Mouse (Mus musculus): ENCODE data around the gene Tyro3.

The Tyro3 gene

GRCm38 (mm10) chr2:119855310-119855850 is 57.8 kb downstream of the Tyro3 start:
- DNase-seq (ENCODE audit: low read depth, low spot score), result no peak

DNA sequence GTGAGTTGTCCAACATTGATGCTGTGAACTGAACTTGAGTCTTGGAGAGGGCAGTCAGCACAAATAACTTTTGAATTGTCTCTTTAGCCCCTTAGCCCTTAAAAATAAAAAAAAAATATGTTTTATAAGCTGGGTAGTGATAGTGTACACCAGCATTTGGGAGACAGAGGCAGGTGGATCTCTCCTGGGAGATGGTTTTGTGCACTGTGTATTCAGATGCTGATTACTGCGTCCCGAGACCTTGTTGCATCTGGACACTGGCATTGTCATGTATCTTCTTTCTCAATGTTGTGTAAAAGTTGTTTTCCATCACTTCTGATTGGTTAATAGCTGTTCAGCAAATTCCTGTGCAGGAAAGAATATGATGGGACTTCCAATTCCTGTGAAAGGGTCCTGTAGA is 59.8 kb downstream of the Tyro3 start:
- DNase-seq (ENCODE audit: low read depth, low spot score), result no peak

DNA sequence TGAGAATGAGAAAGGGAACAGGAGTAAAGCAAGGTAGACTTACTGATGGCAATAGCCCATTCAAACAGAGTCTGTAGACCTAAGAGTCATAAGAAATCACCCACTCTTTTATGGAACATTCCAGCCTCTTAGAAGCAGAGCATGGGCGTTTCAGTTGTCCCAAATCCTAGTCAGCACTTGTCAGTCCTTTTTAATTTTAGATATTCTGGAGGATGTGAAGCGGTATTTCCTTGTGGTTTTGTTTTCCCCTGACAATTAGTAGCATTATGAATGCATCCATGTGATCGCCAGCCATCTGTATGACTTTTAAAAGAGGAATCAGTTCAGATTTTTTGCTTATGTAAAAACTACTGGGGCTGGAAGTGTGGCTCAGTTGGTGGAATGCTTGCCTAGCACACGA is 67.0 kb downstream of the Tyro3 start:
- no peak for DNase-seq (ENCODE audit: low read depth, low spot score)

Data from embryo, embryonic 11.5 days (tissue).